Mouse (Mus musculus): ENCODE measurements around the gene Fen1.
"Not testable (repeated sequence)": the region's sequence is repeated elsewhere in the genome, so short reads cannot be mapped to it uniquely, and the experiment has no call there.

Gene Fen1

GRCm38 (mm10) chr19:10176941-10177372, 27.0 kb downstream of the Fen1 start:
- peak; percentile 53 for DNase-seq (ENCODE audit: low spot score)

GRCm38 (mm10) chr19:10176477-10176876, 27.5 kb downstream of the Fen1 start:
- no peak for DNase-seq (ENCODE audit: low spot score)

GRCm38 (mm10) chr19:10174956-10175355, 29.0 kb downstream of the Fen1 start:
- no peak for DNase-seq (ENCODE audit: low spot score)

- DNase-seq (ENCODE audit: low spot score), result no peak
Measured at GRCm38 (mm10) chr19:10173844-10174539, 30.0 kb downstream of the Fen1 start.

GRCm38 (mm10) chr19:10173116-10173718, 30.8 kb downstream of the Fen1 start:
- no peak for DNase-seq (ENCODE audit: low spot score)

- DNase-seq (ENCODE audit: low spot score), result no peak
Measured at GRCm38 (mm10) chr19:10171846-10172245, 32.1 kb downstream of the Fen1 start.

GRCm38 (mm10) chr19:10171359-10171758, 32.6 kb downstream of the Fen1 start:
- DNase-seq (ENCODE audit: low spot score), result no peak

- DNase-seq (ENCODE audit: low spot score), result no peak
Measured at GRCm38 (mm10) chr19:10170466-10170865, 33.5 kb downstream of the Fen1 start.

- not testable (repeated sequence) for DNase-seq (ENCODE audit: low spot score)
Measured at GRCm38 (mm10) chr19:10169692-10170330, 34.2 kb downstream of the Fen1 start.

GRCm38 (mm10) chr19:10169179-10169578, 34.8 kb downstream of the Fen1 start:
- no peak for DNase-seq (ENCODE audit: low spot score)

- DNase-seq (ENCODE audit: low spot score), result no peak
Measured at GRCm38 (mm10) chr19:10168441-10168840, 35.5 kb downstream of the Fen1 start.

GRCm38 (mm10) chr19:10167951-10168350, 36.0 kb downstream of the Fen1 start:
- no peak for DNase-seq (ENCODE audit: low spot score)

- DNase-seq (ENCODE audit: low spot score), result no peak
Measured at GRCm38 (mm10) chr19:10167112-10167511, 36.9 kb downstream of the Fen1 start.

GRCm38 (mm10) chr19:10165928-10166327, 38.0 kb downstream of the Fen1 start:
- not testable (repeated sequence) for DNase-seq (ENCODE audit: low spot score)

- DNase-seq (ENCODE audit: low spot score), result no peak
Measured at GRCm38 (mm10) chr19:10163896-10164295, 40.1 kb downstream of the Fen1 start.

GRCm38 (mm10) chr19:10157725-10158124, 46.2 kb downstream of the Fen1 start:
- DNase-seq (ENCODE audit: low spot score), result no peak

- no peak for DNase-seq (ENCODE audit: low spot score)
Measured at GRCm38 (mm10) chr19:10149189-10149588, 54.8 kb downstream of the Fen1 start.

All from testis, postnatal 14 days (tissue).